Mouse (Mus musculus) embryo, embryonic 11 days (tissue): ENCODE data around the gene Dhdh.
A peak's percentile ranks its signal among the peaks of the same experiment; 100 is the strongest.
"Not testable (repeated sequence)": the region's sequence is repeated elsewhere in the genome, so short reads cannot be mapped to it uniquely, and the experiment has no call there.

Source experiments
- DNase-seq: peaks from one replicate; pipeline ENCODE4 v3.0.0-alpha.2; 2015

Dhdh gene

DNA sequence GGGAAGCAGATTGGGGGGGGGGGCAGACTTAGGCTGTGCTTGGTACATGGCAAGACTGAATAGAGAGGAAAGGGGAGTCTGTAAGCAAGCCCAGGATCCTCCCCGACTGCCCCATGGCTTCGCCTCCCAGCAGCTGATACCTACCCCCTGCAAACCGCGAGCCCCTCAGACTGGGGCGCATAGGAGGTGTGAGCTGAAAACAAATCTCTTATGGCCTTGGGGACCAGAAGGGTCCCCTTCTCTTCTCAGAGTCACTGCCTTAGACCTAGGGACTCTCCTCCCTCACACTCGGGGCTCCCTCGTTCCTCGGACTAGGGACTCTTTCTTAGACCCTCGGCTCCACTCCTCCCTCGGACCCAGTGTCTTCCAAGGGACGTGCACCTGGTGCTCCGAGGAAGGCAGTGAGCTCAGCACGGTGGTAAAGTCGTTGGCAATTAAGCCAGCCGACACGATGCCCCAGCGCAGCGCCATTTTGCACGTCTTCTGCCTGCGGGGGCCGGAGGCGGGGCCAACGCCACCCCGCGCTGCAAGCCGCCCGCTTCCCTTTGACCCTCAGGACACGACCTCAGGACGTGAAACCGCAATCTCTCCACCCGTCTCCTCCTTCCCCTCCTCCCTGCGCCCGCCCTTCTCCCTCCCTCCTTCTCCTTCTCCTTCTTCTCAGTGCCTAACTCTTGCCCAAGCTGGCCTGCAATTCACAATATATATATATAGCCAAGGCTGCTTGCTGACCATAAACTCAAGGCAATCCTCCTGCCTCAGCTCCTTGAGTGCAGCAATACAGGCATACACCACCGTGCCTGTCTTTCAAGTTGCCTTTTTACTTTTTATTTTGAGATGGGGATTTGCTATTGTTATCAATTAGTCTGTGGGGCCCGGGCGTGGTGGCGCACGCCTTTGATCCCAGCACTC is at the start of gene Dhdh:
TSS of gene Dhdh (minus strand) at position 513 of the 912 bp plus-strand sequence.
- DNase-seq, result peak; percentile 80

DNA sequence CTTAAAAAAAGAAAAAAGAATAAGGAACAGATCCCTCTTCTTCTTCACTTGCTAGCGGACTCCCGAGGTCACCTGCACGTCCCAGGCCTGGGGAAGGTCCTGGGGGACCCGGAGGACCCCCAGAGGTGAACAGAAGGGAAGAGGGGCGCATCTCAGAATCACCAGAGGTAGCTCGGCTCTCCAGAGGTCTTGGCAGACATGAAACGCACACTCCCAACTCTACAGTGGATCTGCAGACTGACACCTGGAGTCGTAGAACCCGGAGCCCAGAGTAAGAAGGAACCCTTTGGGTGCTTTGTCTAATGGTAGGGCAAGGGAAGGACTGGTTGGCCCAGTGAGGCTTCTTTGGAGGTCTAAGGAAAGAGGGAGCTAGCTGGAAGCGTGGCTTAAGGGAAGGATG is 49.0 kb upstream of the Dhdh start:
- DNase-seq, result no peak

DNA sequence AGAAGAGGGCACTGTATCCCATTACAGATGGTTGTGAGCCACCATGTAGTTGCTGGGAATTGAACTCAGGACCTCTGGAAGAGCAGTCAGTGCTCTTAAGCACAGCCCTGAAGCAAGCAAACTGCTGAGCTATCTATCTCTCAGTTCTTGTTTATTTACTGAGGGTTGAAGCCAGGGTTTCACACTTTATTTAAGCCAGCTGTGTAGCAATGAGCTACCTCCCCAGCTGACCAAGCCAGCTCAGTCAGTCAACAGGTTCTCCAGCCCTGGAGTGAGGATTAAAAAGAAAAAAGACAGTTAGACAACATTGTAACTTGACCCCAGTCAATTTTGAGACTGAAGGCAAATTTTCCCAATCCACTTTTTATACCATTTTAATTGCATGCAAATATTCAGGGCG is 47.1 kb upstream of the Dhdh start:
- no peak for DNase-seq

DNA sequence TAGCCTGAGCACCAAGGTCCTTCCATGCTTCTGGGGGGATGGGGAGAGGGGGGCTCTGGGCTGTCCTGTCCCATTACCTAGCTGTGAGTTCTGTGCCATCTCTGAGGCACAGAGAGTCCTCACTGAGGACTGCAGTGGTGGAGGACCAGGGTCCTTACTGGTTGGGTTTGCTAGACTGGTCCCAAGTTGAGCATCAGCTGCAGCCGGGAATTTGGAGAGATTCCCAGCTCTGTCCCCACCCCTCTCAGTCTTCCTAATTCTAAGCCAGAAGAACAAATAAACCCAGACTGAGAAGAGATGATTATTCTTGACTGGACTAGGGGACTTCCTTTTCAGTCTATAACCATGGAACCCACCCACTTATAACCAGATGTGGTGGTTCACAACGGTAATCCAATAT is 42.0 kb upstream of the Dhdh start:
- DNase-seq, result no peak

DNA sequence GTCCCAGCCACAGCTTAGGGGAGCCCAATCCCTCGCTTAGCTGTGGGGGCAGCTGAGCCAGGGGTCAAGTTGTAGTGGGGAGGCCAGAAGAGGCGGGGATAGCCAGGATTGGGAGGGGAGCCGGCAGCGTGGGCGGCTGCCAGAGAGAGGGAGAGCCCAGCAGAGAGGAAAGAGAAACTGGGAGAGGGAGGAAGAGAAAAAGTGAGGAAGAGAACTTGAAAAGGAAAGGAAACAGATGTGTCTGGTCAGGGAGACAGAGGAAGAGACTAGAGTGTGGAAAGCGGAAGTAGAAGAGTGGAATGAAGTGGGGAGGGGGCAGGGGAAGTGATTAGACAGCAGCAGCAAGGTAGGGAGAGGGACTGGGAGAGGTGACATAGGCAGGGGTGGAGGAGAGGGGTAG is 40.9 kb upstream of the Dhdh start:
- DNase-seq, result no peak

DNA sequence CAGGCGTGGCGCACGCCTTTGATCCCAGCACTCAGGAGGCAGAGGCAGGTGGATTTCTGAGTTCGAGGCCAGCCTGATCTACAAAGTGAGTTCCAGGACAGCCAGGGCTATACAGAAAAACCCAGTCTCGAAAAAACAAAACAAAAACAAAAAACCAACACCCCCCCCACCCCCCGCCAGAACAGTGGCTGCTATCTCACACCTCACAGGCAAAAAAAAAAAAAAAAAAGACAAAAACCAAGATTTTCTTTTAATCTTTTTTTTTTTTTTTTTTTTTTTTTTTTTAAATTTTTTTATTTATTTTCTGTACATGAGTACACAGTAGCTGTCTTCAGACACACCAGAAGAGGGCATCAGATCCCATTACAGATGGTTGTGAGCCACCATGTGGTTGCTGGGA is 38.6 kb upstream of the Dhdh start:
- DNase-seq, result not testable (repeated sequence)

DNA sequence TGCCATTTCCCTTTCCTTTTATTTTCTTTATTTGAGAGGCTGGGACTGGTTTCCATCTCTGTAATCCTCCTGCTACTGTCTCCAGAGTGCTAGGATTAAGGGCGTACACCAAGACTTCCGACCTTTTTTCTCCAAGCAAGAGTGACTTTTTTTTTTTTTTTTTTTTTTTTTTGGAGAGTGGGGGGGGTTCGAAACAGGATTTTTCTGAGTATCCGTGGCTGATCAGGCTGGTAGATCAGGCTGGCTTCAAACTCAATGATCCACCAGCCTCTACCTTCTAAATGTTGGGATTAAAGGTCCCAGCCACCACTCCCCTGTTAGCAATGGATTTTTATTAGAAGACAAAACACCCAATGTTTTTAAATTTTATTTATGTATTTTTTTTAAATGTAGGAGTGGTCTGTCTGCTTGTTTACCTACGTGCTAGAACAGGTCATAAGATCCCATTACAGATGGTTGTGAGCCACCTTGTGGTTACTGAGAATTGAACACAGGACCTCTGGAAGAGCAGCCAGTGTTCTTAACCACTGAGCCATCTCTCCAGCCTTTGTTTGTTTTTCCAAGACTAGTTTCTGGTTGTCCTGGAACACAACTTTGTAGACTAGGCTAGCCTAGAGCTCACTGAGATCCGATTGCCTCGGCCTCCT is 38.0 kb upstream of the Dhdh start:
- no peak for DNase-seq

DNA sequence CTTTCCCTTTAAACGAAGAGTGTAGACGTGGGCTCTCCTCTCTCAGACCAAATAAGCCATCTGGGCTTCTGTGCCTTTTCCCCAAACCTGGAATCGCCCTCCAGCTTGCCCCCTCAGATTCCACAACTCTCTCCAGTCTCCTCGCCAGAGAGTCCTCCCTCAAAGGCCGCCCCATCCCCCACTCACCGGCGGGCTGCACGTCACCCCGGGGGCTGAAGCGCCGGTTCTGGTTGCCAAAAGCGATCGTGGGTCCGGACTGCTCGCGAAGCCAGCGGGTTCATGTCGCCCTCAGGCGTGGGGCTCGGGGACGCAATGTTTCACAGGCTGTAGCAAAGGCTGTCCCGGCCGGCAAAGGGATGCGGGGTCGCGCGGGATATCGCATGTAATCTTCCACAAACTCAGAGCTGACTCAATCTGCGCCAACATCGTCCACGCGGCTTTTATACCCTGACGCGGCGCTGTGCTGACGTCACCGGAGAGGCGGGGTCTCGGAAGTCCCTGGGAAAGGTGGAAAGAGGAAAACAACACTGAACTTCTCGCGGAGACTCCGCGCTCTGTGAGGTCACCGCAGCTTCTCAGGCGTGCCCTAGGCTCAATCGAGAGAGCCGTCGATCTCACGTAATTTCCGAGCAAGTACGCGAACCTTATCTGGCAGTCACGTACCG is 37.3 kb upstream of the Dhdh start, which contains the start of the genes Ppp1r15a and Plekha4:
TSS of gene Ppp1r15a (minus strand) at position 460 of the 665 bp plus-strand sequence.
TSS of gene Plekha4 (plus strand) at position 522 of the 665 bp plus-strand sequence.
- peak; percentile 94 for DNase-seq

DNA sequence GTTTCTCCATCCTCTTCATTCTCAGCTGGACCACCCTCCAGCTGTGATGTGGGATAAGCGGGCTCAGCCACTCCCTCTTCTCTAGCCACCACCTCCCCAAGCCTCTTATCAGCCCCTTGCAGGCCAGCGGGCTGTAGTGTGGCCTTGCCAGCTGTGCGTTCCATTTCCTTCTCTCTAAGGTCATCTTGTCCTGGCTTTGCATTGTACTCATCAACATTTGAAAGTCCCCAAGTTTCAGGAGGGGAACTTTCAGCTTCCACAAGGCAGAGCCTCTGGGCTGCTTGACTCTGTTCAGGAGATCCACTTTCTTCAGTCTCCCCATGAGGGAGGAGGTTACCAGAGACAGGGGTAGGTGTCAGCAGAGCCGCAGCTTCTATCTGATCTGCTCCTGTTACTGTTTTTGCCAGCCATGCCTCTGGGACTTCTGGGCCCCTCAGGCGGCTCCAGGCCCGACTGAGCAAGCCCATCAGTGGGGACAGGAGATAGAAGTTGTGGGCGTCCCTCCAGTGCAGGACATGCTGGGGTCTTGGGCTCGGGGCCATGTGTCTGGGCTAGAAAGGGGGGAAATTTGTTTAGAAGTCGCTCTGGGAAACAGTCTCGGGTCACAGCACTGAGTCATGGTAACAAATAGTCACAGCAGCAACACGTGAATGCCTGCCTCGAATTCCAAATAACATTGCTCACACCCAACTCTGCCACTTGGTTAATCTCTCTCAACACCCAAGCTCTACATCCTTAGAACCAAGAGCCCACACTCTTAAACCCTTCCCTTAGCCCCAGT is 36.4 kb upstream of the Dhdh start:
- no peak for DNase-seq

DNA sequence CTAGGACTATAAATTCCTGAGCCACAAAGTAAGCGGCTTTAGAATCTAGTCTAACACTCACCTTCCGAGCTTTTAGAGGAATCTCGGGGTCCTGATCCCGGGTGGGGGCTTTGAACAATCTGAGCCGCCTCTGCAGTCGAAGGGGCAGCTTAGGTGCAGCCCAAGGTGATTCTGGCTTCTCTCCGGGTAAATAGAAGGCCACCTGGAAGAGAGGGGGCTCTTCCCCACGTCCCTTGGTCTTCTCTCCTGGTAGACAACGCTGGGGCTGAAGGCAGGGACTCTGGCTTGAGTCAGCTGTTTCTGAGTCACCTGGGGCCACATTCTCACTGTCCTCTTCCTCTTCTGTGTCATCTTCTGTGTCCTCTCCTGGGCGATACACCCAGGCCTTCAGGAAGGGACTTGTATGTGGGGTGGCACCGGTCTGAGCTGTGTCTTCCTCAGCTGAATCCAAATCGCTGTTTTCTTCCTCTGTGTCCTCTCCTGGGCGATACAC is 35.1 kb upstream of the Dhdh start:
- DNase-seq, result no peak

DNA sequence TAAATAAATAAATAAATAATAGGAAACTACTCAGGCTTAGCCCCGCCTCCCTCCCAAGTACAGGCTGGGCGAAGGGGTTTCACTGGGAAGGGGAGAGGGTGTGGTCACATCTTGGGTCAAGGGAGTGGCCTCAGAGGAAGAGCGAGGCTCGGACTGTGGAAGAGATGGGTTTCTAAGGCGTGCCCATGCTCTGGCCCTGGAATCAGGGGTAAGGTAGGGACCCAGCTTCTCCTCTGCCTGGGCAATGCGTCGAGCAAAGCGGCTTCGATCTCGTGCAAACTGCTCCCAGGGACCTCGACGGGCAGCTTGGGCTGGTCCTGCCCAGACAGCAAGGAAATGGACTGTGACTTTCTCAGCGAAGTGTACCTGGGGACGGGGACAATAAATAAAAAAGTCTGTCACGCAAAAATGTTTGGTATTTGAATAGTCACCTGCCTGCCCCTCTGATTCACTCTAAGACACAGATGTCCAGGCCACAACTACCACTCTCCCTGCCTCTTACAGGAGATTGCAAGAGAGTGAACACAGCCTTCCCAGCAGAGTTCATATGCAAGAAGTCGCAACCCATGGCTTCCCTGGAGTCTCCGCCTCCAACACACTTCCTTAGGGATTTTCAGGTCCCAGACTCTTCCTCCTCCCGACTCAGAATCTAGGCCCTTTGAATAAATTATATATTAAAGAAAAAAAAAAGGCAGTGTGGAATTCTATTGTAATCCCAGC is 34.5 kb upstream of the Dhdh start:
- DNase-seq, result no peak

DNA sequence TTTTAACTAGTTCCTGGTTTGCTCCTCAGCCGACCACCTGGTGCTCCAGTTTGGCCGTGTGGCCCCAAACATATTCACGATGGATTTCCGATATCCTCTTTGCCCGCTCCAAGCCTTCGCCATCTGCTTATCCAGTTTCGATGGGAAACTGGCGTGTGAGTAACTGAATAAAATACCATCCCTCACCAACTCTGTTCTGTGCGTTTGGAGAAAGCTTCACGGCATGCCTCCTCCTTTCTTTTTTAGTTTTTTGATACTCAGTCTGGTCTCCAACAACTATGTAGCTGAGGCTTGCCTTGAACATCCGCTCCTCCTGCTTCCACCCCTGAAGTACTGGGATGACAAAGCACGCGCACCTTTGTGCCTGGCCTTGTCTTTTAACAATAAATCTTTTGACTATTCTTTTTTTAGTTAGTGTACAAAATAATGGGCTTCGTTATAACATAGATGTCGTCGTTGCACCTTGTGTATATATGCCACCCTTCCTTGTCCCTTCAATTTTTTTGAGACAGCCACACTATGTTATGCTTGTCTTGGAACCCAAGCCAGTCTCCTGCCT is 33.7 kb upstream of the Dhdh start:
- no peak for DNase-seq

DNA sequence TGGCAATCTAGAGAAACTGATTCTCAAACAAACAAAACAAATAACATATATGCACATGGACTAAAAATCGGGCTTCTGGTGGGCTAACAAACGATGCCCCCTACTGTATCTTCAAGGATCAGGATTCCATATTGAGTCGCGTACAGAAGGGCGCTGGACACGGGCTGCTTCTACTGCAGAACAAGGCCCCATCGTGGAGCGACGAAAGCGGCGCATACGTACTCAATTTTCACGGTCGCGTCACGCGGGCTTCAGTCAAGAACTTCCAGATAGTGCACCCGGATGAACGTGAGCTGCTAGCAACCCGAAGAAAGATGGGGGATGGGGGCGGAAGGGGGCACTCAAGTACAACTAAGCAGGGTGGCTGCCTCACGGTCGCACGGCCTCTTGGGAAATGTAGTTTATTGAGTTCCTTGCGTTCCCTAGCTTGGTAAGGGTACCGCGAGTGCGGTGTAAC is 33.2 kb upstream of the Dhdh start:
- peak; percentile 96 for DNase-seq

DNA sequence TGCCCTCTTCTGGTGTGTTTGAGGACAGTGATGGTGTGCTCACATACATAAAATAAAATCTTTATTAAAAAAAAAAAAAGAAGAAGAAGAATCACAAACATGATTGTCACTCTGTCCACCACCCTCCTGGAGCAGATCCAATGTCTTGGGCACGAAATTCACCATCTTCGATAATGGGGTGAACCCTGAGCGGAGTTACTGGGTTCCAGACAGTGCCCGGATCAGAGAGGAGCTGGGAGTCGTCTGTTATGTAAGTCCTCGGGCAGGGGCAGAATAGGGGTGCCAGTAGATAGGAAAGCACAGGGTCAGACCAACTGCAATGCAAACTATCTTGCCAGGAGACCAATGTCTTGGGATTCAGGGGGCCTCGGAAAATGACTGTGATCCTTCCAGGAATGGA is 32.0 kb upstream of the Dhdh start:
- no peak for DNase-seq

DNA sequence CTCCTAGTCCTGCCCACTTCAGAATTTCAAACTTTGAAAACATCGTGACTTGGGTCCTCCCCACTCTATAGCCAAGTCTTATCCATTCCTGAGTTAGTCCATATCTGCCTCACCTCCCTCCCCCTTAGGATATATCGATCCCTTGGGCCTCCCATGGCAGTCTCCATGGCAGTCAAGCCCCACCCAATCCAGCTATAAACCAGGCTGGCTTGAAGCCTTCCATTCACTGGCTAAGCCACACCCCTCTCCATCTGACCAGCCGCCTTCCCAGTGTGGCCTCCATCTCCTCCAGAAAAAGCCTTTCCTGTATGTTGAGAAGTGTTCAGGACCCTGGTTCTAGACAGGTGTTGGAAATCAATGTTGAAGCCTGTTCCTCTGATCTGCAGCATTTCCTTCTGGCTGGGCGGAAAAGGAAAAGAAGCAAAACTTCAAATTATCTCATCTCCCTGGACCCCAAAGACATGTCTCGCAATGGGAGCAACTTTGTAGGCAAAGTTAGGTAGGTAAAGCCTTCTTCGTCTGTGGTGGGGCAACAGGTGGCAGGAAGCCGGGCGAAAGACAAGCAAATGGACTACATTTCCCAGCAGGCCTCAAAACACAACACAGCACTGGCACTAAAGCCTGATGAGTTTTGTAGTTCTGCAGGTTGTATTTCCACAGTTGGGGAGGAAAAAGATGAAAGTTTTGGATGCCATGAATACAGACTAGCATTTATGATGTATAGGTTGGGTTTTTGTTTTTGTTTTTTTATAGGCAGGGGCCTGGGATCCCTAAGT is 30.9 kb upstream of the Dhdh start:
- DNase-seq, result no peak

DNA sequence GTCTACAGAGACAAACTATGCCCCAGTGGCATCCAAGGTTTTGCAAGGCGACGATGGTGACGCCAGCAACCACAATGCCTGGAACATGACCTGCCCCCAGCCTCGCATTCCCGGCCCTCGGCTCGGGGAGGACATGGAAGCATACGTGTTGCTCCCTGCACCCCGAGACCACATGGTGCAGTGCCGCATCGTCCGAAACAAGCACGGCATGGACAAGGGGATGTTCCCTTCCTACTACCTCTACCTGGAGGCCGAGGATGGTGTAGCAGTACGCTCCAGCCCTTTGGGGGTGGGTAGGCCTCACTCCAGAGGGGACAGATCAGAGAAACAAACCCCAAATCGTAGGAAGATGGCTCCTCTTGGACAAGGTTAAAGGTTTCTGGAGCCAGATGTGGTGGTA is 30.0 kb upstream of the Dhdh start:
- no peak for DNase-seq

DNA sequence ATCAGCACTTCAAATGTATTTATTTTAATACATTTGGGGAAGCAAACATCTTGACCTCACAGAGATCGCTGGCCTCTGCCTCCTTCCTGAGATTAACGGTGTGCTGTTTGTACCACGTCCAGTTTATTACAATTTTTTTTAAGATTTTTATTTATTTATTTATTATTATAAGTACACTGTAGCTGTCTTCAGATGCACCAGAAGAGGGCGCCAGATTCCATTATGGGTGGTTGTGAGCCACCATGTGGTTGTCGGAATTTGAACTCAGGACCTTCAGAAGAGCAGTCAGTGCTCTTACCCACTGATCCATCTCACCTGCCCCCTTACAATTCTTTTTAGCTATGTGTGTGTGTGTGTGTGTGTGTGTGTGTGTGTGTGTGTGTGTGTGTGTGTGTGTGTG is 28.2 kb upstream of the Dhdh start:
- not testable (repeated sequence) for DNase-seq

DNA sequence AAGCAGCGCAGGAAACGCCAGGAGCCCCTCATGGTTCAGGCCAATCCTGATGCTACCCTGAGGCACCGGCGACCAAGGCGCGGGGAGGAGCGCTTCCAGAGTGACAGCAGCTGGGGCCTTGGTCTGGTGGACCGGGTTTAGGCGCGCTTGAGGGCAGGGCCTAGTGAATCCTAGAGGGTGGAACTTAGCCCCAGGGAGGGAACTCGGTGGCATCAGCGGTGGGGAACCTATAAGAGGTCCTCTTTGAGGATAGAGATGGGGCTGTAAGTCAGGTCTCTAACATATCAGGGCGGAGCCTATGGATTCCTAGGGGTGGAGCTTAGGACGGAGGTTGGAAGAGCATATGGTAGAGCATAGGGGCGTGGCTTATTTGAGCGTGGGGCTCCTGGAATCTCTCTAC is 26.8 kb upstream of the Dhdh start:
- DNase-seq, result peak; percentile 45

DNA sequence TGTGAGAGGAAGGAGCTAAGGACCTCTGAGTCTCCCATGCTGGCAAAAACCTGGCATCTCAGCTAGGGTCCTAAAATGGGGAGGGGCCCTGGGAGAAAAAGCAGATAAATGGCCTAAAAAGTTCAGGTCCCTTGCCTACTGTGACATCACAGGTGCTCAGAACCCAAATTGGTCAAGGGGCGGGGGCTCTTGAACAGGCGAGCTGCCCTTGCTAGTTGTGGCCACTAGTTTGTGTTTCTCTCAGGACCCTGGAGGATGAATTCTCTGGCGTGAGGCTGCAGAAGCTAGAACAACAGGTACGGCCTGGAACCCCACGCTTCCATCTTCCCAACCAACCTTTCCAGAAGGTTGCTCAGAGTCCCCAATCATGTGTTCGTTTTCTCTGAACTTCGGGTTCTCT is 25.8 kb upstream of the Dhdh start:
- no peak for DNase-seq

DNA sequence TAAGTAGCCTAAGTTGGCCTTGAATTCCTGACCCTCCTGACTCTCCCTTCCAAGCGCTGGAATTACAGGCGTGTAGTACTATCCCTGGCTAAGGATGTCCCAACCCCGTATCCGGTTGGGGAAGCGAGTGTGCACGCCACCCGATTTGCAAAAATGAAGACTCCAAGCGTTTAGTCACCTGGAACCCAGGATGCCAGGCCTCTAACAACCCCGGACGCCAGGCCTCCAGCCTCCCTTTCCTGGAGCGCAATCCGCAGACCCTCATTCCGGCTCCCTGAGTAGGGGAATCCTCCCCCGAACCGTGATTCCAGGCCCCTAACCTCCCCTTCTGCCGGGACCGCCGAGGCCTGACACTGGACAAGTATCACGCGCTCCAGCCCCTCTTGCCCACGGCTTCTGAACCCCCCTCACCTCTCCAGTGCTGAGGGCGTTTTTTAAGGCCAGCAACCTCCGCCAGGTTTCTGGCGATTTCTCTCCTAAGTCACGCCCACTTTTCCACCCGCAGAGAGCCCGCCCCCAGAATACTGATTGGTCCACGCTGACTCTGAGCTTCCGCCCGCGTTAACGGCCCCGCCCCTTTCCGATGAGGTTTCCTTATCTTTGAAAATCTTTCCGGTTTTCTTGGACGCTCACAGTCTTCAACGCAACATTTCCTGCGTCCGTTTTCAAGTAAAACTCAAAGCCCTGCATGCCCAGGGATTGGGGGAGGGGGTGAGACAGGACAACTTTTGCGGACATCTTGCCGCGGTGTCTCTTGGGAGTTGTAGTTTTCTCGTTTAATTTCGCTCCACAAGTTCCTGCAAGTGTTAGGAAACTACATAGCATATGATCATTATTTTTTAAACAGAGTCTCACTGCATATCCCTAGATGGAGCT is 21.5 kb upstream of the Dhdh start, which contains the start of gene Nucb1:
TSS of gene Nucb1 (minus strand) at position 495 of the 876 bp plus-strand sequence.
- peak; percentile 97 for DNase-seq
